Mouse (Mus musculus) liver, adult 2 months (tissue): Measurements from ENCODE around the gene Dcp1a. TPM values are rescaled to one million over a fixed set of nuclear protein-coding genes. Genes with fewer than 3 reads are reported as not detected.

Source experiments
- DNase-seq: peaks from one replicate; pipeline ENCODE4 v3.0.0-alpha.2; 2011; ENCODE audit warnings: low read depth, low spot score; ENCODE audit errors: extremely low read depth
- H3K27ac ChIP-seq: fragments of 200-500 bp; replicated peaks from 2 replicates; pipeline ENCODE4 v1.5.1; 2012; ENCODE audit warnings: low read depth, mild to moderate bottlenecking, control low read depth, inconsistent platforms, low read length; ENCODE audit not compliant: insufficient read depth
- H3K27me3 ChIP-seq: fragments of 200-500 bp; 2 replicates; pipeline ENCODE4 v1.6.1; 2012; ENCODE audit warnings: mild to moderate bottlenecking, moderate library complexity, low read length, inconsistent platforms; ENCODE audit not compliant: control insufficient read depth, insufficient read depth
- H3K36me3 ChIP-seq: fragments of 200-500 bp; 2 replicates; pipeline ENCODE4 v1.6.1; 2012; ENCODE audit warnings: low read length, inconsistent platforms; ENCODE audit not compliant: control insufficient read depth, insufficient read depth
- H3K4me1 ChIP-seq: fragments of 200-500 bp; 2 replicates; pipeline ENCODE4 v1.6.1; 2011; ENCODE audit warnings: low read length; ENCODE audit not compliant: control insufficient read depth, insufficient read depth
- H3K4me3 ChIP-seq: fragments of 200-500 bp; 2 replicates; pipeline ENCODE4 v1.5.1; 2011; ENCODE audit warnings: low read depth, mild to moderate bottlenecking, control low read depth, low read length, moderate library complexity; ENCODE audit not compliant: insufficient read depth
- H3K79me2 ChIP-seq: fragments of 200-500 bp; 2 replicates; pipeline ENCODE4 v1.6.1; 2012; ENCODE audit warnings: inconsistent platforms, mild to moderate bottlenecking, low read length, moderate library complexity; ENCODE audit not compliant: control insufficient read depth, insufficient read depth
- H3K9ac ChIP-seq: fragments of 200-500 bp; 2 replicates; pipeline ENCODE4 v1.6.1; 2012; ENCODE audit warnings: low read depth, mild to moderate bottlenecking, control low read depth, inconsistent platforms, low read length
- CTCF ChIP-seq: fragments of 200-500 bp; IDR thresholded peaks from 2 replicates; pipeline ENCODE4 v1.5.1; 2011; ENCODE audit warnings: low read depth, low read length, control low read depth
- POLR2A ChIP-seq: fragments of 200-500 bp; IDR thresholded peaks from 2 replicates; pipeline ENCODE4 v1.6.1; 2011; ENCODE audit warnings: low read length, control low read depth; ENCODE audit not compliant: insufficient read depth; ENCODE audit errors: extremely low read depth
- WGBS: fragments of 180-500 bp; shearing (Covaris S2); methylation state at CpG from one replicate; pipeline ENCODE4 v1.1.7; 2018; 5-methylcytosine and 5-hydroxymethylcytosine counted together
- polyA plus RNA-seq: library from polyadenylated mRNA; depleted of rRNA; stranded (reverse); fragments of >200 nt; gene quantifications from 2 replicates; pipeline ENCODE4 v1.2.3, GENCODE M21; 2012
- total RNA-seq: library from RNA; depleted of rRNA; stranded (reverse); fragments of >200 nt; gene quantifications from 2 replicates; pipeline ENCODE4 v1.2.3, GENCODE M21; 2014

Gene Dcp1a
- total and polyA plus RNA-seq, 2 experiments, result 6.8 to 8.9 TPM

GRCm38 (mm10) chr14:30548965-30549776, 69.8 kb downstream of the Dcp1a start:
- peaks cover 23% of the 10 kb centered on the region for H3K4me1 ChIP-seq
- H3K36me3 ChIP-seq, result no peaks in the 10 kb centered on the region
- no peaks in the 10 kb centered on the region for H3K27me3 ChIP-seq
- TF ChIP-seq POLR2A (peak; percentile 94), CTCF (no peak)
- H3K79me2 ChIP-seq, result peaks cover 22% of the 10 kb centered on the region; the same call in 1 of the 2 replicates
- H3K27ac ChIP-seq, result peak overlapping the region; percentile 91
- peak; percentile 77 for DNase-seq
- H3K4me3 ChIP-seq, result peak overlapping the region; percentile 78
- under 1% methylated on average over 69 of the region's 69 CpGs for WGBS
- peak overlapping the region; percentile 89 for H3K9ac ChIP-seq

GRCm38 (mm10) chr14:30549777-30550149, 70.4 kb downstream of the Dcp1a start:
- Histone ChIP-seq H3K27me3 (no peaks in the 10 kb centered on the region), H3K79me2 (peaks cover 22% of the 10 kb centered on the region; the same call in 1 of the 2 replicates), H3K27ac (peak overlapping the region; percentile 85), H3K9ac (peak overlapping the region; percentile 89), H3K36me3 (no peaks in the 10 kb centered on the region), H3K4me3 (peak overlapping the region; percentile 78), H3K4me1 (peaks cover 23% of the 10 kb centered on the region)
- WGBS, result 12% methylated on average over 10 of the region's 10 CpGs
- TF ChIP-seq POLR2A (no peak), CTCF (no peak)
- DNase-seq, result no peak

- peaks cover 22% of the 10 kb centered on the region; the same call in 1 of the 2 replicates for H3K79me2 ChIP-seq
- peak overlapping the region; percentile 78 for H3K4me3 ChIP-seq
- WGBS, result 44% methylated on average over 8 of the region's 8 CpGs
- H3K4me1 ChIP-seq, result peaks cover 23% of the 10 kb centered on the region
- TF ChIP-seq POLR2A (no peak), CTCF (no peak)
- DNase-seq, result peak; percentile 48
- H3K9ac ChIP-seq, result 0 out of 2 replicates have a peak overlapping the region, but pooled peaks have one; percentile 19
- H3K36me3 ChIP-seq, result no peaks in the 10 kb centered on the region
- no peak overlapping the region for H3K27ac ChIP-seq
- no peaks in the 10 kb centered on the region for H3K27me3 ChIP-seq
These were observed 71.1 kb downstream of the Dcp1a start for GRCm38 (mm10) chr14:30550232-30551070.

- no peak overlapping the region for H3K27ac ChIP-seq
- peaks cover 23% of the 10 kb centered on the region for H3K4me1 ChIP-seq
- peaks cover 22% of the 10 kb centered on the region; the same call in 1 of the 2 replicates for H3K79me2 ChIP-seq
- no peak for TF ChIP-seq POLR2A
- TF ChIP-seq CTCF, result no peak
- no peak overlapping the region for H3K4me3 ChIP-seq
- no peaks in the 10 kb centered on the region for H3K27me3 ChIP-seq
- no peak overlapping the region for H3K9ac ChIP-seq
- DNase-seq, result no peak
- H3K36me3 ChIP-seq, result no peaks in the 10 kb centered on the region; the same call in 1 of the 2 replicates
- WGBS, result 36% methylated on average over 5 of the region's 5 CpGs
These were observed 72.2 kb downstream of the Dcp1a start for GRCm38 (mm10) chr14:30551509-30551908.

GRCm38 (mm10) chr14:30551981-30552380, 72.6 kb downstream of the Dcp1a start:
- no peaks in the 10 kb centered on the region; the same call in 1 of the 2 replicates for H3K36me3 ChIP-seq
- TF ChIP-seq CTCF (no peak), POLR2A (no peak)
- H3K27ac ChIP-seq, result no peak overlapping the region
- H3K79me2 ChIP-seq, result peaks cover 22% of the 10 kb centered on the region; the same call in 1 of the 2 replicates
- H3K4me1 ChIP-seq, result peaks cover 23% of the 10 kb centered on the region
- no peak overlapping the region for H3K9ac ChIP-seq
- WGBS, result 92% methylated on average over 2 of the region's 2 CpGs
- no peak overlapping the region for H3K4me3 ChIP-seq
- DNase-seq, result no peak
- H3K27me3 ChIP-seq, result no peaks in the 10 kb centered on the region
